Mouse (Mus musculus): ENCODE measurements around the gene Smad6. TPM values are rescaled to one million over a fixed set of nuclear protein-coding genes. Genes with fewer than 3 reads are reported as not detected.

Smad6 gene
- polyA plus RNA-seq, 1 experiment = 2.7 TPM

GRCm38 (mm10) chr9:64029908-64030631 is 8.2 kb upstream of the Smad6 start:
- no peaks in the 10 kb centered on the region for H3K27me3 ChIP-seq (ENCODE audit: control insufficient read depth, insufficient read depth, low read length, poor library complexity, severe bottlenecking)
- no peak overlapping the region for H3K27ac ChIP-seq (ENCODE audit: insufficient read depth, low read length)
- no peak for TF ChIP-seq POLR2A (IDR thresholded peaks at IDR 0.05; ENCODE audit: insufficient read depth, low read length)
- no peak for TF ChIP-seq EP300 (IDR thresholded peaks at IDR 0.05; ENCODE audit: insufficient read depth, low read depth, low read length)
- TF ChIP-seq CTCF (IDR thresholded peaks at IDR 0.05; ENCODE audit: low read depth, low read length) = no peak

GRCm38 (mm10) chr9:64025565-64025964 is 3.7 kb upstream of the Smad6 start:
- TF ChIP-seq POLR2A (IDR thresholded peaks at IDR 0.05; ENCODE audit: insufficient read depth, low read length) (no peak), CTCF (IDR thresholded peaks at IDR 0.05; ENCODE audit: low read depth, low read length) (peak; percentile 35), EP300 (IDR thresholded peaks at IDR 0.05; ENCODE audit: insufficient read depth, low read depth, low read length) (no peak)
- Histone ChIP-seq H3K27ac (ENCODE audit: insufficient read depth, low read length) (no peak overlapping the region), H3K4me3 (ENCODE audit: low read depth, low read length) (no peak overlapping the region), H3K4me1 (ENCODE audit: control insufficient read depth, insufficient read depth, low read length) (peaks cover 1% of the 10 kb centered on the region), H3K9ac (ENCODE audit: low read depth, poor library complexity, severe bottlenecking) (no peak overlapping the region), H3K36me3 (ENCODE audit: control insufficient read depth, insufficient read depth, low read length, poor library complexity, severe bottlenecking) (no peaks in the 10 kb centered on the region), H3K27me3 (ENCODE audit: control insufficient read depth, insufficient read depth, low read length, poor library complexity, severe bottlenecking) (peaks cover 6% of the 10 kb centered on the region), H3K9me3 (replicated peaks; ENCODE audit: control insufficient read depth, insufficient read depth, low read length, poor library complexity, severe bottlenecking) (no peaks in the 10 kb centered on the region)

More at GRCm38 (mm10) chr9:64029908-64030631, 8.2 kb upstream of the Smad6 start:
- Histone ChIP-seq H3K36me3 (ENCODE audit: control insufficient read depth, insufficient read depth, low read length, poor library complexity, severe bottlenecking) (no peaks in the 10 kb centered on the region), H3K9ac (ENCODE audit: low read depth, poor library complexity, severe bottlenecking) (no peak overlapping the region), H3K4me3 (ENCODE audit: low read depth, low read length) (no peak overlapping the region), H3K4me1 (ENCODE audit: control insufficient read depth, insufficient read depth, low read length) (no peaks in the 10 kb centered on the region), H3K9me3 (replicated peaks; ENCODE audit: control insufficient read depth, insufficient read depth, low read length, poor library complexity, severe bottlenecking) (no peaks in the 10 kb centered on the region)

GRCm38 (mm10) chr9:64024976-64025375 is 3.1 kb upstream of the Smad6 start:
- peaks cover 11% of the 10 kb centered on the region for H3K27me3 ChIP-seq (ENCODE audit: control insufficient read depth, insufficient read depth, low read length, poor library complexity, severe bottlenecking)
- H3K36me3 ChIP-seq (ENCODE audit: control insufficient read depth, insufficient read depth, low read length, poor library complexity, severe bottlenecking) = no peaks in the 10 kb centered on the region
- TF ChIP-seq POLR2A (IDR thresholded peaks at IDR 0.05; ENCODE audit: insufficient read depth, low read length) = no peak
- TF ChIP-seq CTCF (IDR thresholded peaks at IDR 0.05; ENCODE audit: low read depth, low read length) = peak; percentile 48
- no peak for TF ChIP-seq EP300 (IDR thresholded peaks at IDR 0.05; ENCODE audit: insufficient read depth, low read depth, low read length)
- H3K9me3 ChIP-seq (replicated peaks; ENCODE audit: control insufficient read depth, insufficient read depth, low read length, poor library complexity, severe bottlenecking) = no peaks in the 10 kb centered on the region
- peaks cover 1% of the 10 kb centered on the region for H3K4me1 ChIP-seq (ENCODE audit: control insufficient read depth, insufficient read depth, low read length)
- no peak overlapping the region for H3K9ac ChIP-seq (ENCODE audit: low read depth, poor library complexity, severe bottlenecking)
- H3K4me3 ChIP-seq (ENCODE audit: low read depth, low read length) = no peak overlapping the region
- no peak overlapping the region for H3K27ac ChIP-seq (ENCODE audit: insufficient read depth, low read length)

GRCm38 (mm10) chr9:64022562-64023366 is 905 bp upstream of the Smad6 start:
- Histone ChIP-seq H3K27ac (ENCODE audit: insufficient read depth, low read length) (peak overlapping the region; percentile 47), H3K27me3 (ENCODE audit: control insufficient read depth, insufficient read depth, low read length, poor library complexity, severe bottlenecking) (peaks cover 14% of the 10 kb centered on the region), H3K9ac (ENCODE audit: low read depth, poor library complexity, severe bottlenecking) (peak overlapping the region; percentile 90), H3K4me1 (ENCODE audit: control insufficient read depth, insufficient read depth, low read length) (peaks cover 4% of the 10 kb centered on the region), H3K36me3 (ENCODE audit: control insufficient read depth, insufficient read depth, low read length, poor library complexity, severe bottlenecking) (no peaks in the 10 kb centered on the region), H3K4me3 (ENCODE audit: low read depth, low read length) (peak overlapping the region; percentile 85), H3K9me3 (replicated peaks; ENCODE audit: control insufficient read depth, insufficient read depth, low read length, poor library complexity, severe bottlenecking) (no peaks in the 10 kb centered on the region)
- peak; percentile 51 for TF ChIP-seq POLR2A (IDR thresholded peaks at IDR 0.05; ENCODE audit: insufficient read depth, low read length)
- no peak for TF ChIP-seq CTCF (IDR thresholded peaks at IDR 0.05; ENCODE audit: low read depth, low read length)
- 0 out of 2 replicates have a peak, but pooled peaks have one; percentile 29 for TF ChIP-seq EP300 (IDR thresholded peaks at IDR 0.05; ENCODE audit: insufficient read depth, low read depth, low read length)

- no peak for TF ChIP-seq EP300 (IDR thresholded peaks at IDR 0.05; ENCODE audit: insufficient read depth, low read depth, low read length)
- no peak for TF ChIP-seq POLR2A (IDR thresholded peaks at IDR 0.05; ENCODE audit: insufficient read depth, low read length)
- no peak for TF ChIP-seq CTCF (IDR thresholded peaks at IDR 0.05; ENCODE audit: low read depth, low read length)
- H3K36me3 ChIP-seq (ENCODE audit: control insufficient read depth, insufficient read depth, low read length, poor library complexity, severe bottlenecking) = no peaks in the 10 kb centered on the region
- peaks cover 4% of the 10 kb centered on the region for H3K4me1 ChIP-seq (ENCODE audit: control insufficient read depth, insufficient read depth, low read length)
- peak overlapping the region; percentile 27; the same call in 1 of the 2 replicates for H3K27ac ChIP-seq (ENCODE audit: insufficient read depth, low read length)
- peak overlapping the region; percentile 90 for H3K9ac ChIP-seq (ENCODE audit: low read depth, poor library complexity, severe bottlenecking)
- no peaks in the 10 kb centered on the region for H3K9me3 ChIP-seq (replicated peaks; ENCODE audit: control insufficient read depth, insufficient read depth, low read length, poor library complexity, severe bottlenecking)
- H3K4me3 ChIP-seq (ENCODE audit: low read depth, low read length) = peak overlapping the region; percentile 54
- H3K27me3 ChIP-seq (ENCODE audit: control insufficient read depth, insufficient read depth, low read length, poor library complexity, severe bottlenecking) = peaks cover 14% of the 10 kb centered on the region
Observed at GRCm38 (mm10) chr9:64021319-64021850, 474 bp downstream of the Smad6 start.
